Mouse (Mus musculus): ENCODE measurements at regions not wholly inside any gene's neighbourhood (a gene's known extent, or its start where the extent isn't known, plus 50 kb on each side); places are given as distances from the start of the nearest gene placed in this dataset.

DNA sequence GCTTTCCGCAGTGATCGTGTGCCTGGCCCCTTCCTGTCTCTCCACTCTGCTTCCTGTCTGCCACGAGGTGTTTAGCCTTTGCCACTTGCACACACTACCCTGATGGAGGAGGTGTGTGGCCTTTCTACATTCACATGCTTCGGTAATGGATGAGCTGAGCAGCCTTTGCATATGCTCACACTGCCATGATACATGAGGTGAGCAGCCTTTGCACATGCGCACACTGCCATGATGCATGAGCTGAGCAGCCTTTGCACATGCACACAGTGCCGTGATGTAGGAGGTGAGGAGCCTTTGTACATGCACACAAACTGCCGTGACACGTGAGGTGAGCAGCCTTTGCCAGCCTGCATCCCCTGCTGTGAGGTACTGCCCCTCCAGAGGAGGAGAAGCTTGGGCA lies 58.3 kb downstream of the Erv3 start:
- 75% methylated on average over 8 of the region's 8 CpGs for WGBS
- Histone ChIP-seq H3K9ac (ENCODE audit: low read length) (no peak overlapping the region), H3K9me3 (ENCODE audit: control insufficient read depth, low read length) (no peaks in the 10 kb centered on the region), H3K27me3 (replicated peaks; ENCODE audit: control insufficient read depth, insufficient read depth, low read length) (no peaks in the 10 kb centered on the region), H3K4me3 (ENCODE audit: low read depth, low read length) (no peak overlapping the region), H3K4me1 (replicated peaks; ENCODE audit: control insufficient read depth, insufficient read depth, low read length) (no peaks in the 10 kb centered on the region), H3K36me3 (ENCODE audit: control insufficient read depth, insufficient read depth, low read length) (no peaks in the 10 kb centered on the region), H3K4me2 (ENCODE audit: low read length) (no peak overlapping the region), H3K27ac (ENCODE audit: low read depth) (no peak overlapping the region)
- DNase-seq (ENCODE audit: low spot score): no peak
- ATAC-seq (replicated peaks; ENCODE audit: low FRiP score, low TSS enrichment, low read depth): no peak

DNA sequence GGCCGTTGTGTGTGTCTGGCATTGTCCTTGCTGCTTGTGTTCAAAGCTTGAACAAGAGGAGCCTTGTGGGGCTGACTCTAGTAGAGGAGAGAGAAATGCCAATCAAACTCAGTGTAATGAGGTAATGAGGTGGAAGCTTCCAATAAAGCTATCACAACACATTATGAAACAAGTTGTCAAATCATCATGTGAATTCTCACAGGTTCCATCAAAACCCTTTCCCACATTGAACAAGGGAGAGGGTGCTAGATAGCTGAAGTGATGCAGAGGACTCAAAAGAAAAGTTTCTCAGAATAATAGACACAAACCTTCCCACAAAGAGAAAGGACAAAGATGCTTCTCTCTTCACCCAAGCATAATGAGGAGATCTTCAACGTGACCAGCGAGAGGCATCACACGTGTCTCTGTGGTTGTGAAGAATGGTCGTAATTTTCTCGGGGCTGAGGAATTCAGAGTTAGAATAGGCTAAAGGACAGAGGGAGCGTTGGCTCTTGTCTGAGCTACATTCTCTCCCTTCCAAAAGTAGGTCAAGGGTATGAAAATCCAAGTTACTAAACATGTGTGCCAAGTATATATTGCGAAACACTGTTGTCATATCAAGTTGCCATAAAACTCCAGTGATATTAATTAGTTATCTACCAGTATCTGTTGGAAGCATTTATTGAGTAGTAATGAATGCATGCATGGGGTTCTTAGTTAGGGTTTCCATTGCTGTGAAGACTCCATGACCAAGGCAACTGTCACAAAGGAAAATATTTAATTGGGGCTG lies 59.2 kb downstream of the Erv3 start:
- ATAC-seq (replicated peaks; ENCODE audit: low FRiP score, low TSS enrichment, low read depth) (no peak), DNase-seq (ENCODE audit: low spot score) (no peak)
- Histone ChIP-seq H3K9me3 (ENCODE audit: control insufficient read depth, low read length) (no peaks in the 10 kb centered on the region), H3K9ac (ENCODE audit: low read length) (no peak overlapping the region), H3K4me2 (ENCODE audit: low read length) (no peak overlapping the region), H3K36me3 (ENCODE audit: control insufficient read depth, insufficient read depth, low read length) (no peaks in the 10 kb centered on the region), H3K27ac (ENCODE audit: low read depth) (no peak overlapping the region), H3K4me1 (replicated peaks; ENCODE audit: control insufficient read depth, insufficient read depth, low read length) (no peaks in the 10 kb centered on the region), H3K4me3 (ENCODE audit: low read depth, low read length) (no peak overlapping the region), H3K27me3 (replicated peaks; ENCODE audit: control insufficient read depth, insufficient read depth, low read length) (no peaks in the 10 kb centered on the region)
- 87% methylated on average over 8 of the region's 8 CpGs for WGBS

- Histone ChIP-seq H3K9me3 (ENCODE audit: control insufficient read depth, low read length) (no peaks in the 10 kb centered on the region), H3K4me1 (replicated peaks; ENCODE audit: control insufficient read depth, insufficient read depth, low read length) (no peaks in the 10 kb centered on the region), H3K9ac (ENCODE audit: low read length) (no peak overlapping the region), H3K27me3 (replicated peaks; ENCODE audit: control insufficient read depth, insufficient read depth, low read length) (no peaks in the 10 kb centered on the region), H3K27ac (ENCODE audit: low read depth) (no peak overlapping the region), H3K36me3 (ENCODE audit: control insufficient read depth, insufficient read depth, low read length) (no peaks in the 10 kb centered on the region), H3K4me2 (ENCODE audit: low read length) (no peak overlapping the region), H3K4me3 (ENCODE audit: low read depth, low read length) (no peak overlapping the region)
- DNase-seq (ENCODE audit: low spot score) (no peak), ATAC-seq (replicated peaks; ENCODE audit: low FRiP score, low TSS enrichment, low read depth) (no peak)
- WGBS: 77% methylated on average over 7 of the region's 7 CpGs
Measured at GRCm38 (mm10) chr2:131799486-131799885, 60.1 kb downstream of the Erv3 start.

- Histone ChIP-seq H3K4me1 (replicated peaks; ENCODE audit: control insufficient read depth, insufficient read depth, low read length) (no peaks in the 10 kb centered on the region), H3K4me3 (ENCODE audit: low read depth, low read length) (no peak overlapping the region)
Measured at GRCm38 (mm10) chr2:131797001-131797693, 62.4 kb downstream of the Erv3 start.

DNA sequence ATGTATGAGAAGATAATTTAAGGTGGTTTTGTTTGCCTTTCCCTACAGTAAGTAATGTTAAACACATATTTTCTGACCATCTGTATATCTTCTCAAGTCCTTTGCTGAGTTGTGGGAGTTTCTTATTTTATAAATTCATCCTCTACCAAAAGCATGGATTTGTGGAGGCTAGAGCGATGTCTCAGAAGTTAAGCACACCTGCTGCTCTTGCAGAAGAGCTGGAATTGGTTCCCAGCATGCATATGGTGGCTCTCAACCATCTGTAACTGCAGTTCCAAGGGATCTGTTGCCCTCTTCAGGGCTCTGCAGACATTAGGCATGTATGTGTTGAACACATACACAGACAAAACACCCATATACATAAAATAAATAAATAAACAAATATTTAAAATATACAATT lies 84.2 kb downstream of the Erv3 start:
- WGBS: 86% methylated on average over 1 of the region's 1 CpGs
- Histone ChIP-seq H3K36me3 (ENCODE audit: control insufficient read depth, insufficient read depth, low read length) (no peaks in the 10 kb centered on the region), H3K4me3 (ENCODE audit: low read depth, low read length) (no peak overlapping the region), H3K27ac (ENCODE audit: low read depth) (no peak overlapping the region), H3K9me3 (ENCODE audit: control insufficient read depth, low read length) (0 out of 2 replicates have a peak, but pooled peaks cover 3% of the 10 kb centered on the region), H3K4me1 (replicated peaks; ENCODE audit: control insufficient read depth, insufficient read depth, low read length) (no peaks in the 10 kb centered on the region), H3K27me3 (replicated peaks; ENCODE audit: control insufficient read depth, insufficient read depth, low read length) (no peaks in the 10 kb centered on the region), H3K4me2 (ENCODE audit: low read length) (no peak overlapping the region), H3K9ac (ENCODE audit: low read length) (no peak overlapping the region)
- ATAC-seq (replicated peaks; ENCODE audit: low FRiP score, low TSS enrichment, low read depth) (no peak), DNase-seq (ENCODE audit: low spot score) (no peak)

More at GRCm38 (mm10) chr2:131797001-131797693, 62.4 kb downstream of the Erv3 start:
- no peaks in the 10 kb centered on the region for H3K36me3 ChIP-seq (ENCODE audit: control insufficient read depth, insufficient read depth, low read length)
- H3K27ac ChIP-seq (ENCODE audit: low read depth): no peak overlapping the region
- 60% methylated on average over 9 of the region's 9 CpGs for WGBS
- H3K9me3 ChIP-seq (ENCODE audit: control insufficient read depth, low read length): no peaks in the 10 kb centered on the region
- no peak overlapping the region for H3K9ac ChIP-seq (ENCODE audit: low read length)
- H3K4me2 ChIP-seq (ENCODE audit: low read length): no peak overlapping the region
- no peak for ATAC-seq (replicated peaks; ENCODE audit: low FRiP score, low TSS enrichment, low read depth)
- DNase-seq (ENCODE audit: low spot score): no peak
- no peaks in the 10 kb centered on the region for H3K27me3 ChIP-seq (replicated peaks; ENCODE audit: control insufficient read depth, insufficient read depth, low read length)

DNA sequence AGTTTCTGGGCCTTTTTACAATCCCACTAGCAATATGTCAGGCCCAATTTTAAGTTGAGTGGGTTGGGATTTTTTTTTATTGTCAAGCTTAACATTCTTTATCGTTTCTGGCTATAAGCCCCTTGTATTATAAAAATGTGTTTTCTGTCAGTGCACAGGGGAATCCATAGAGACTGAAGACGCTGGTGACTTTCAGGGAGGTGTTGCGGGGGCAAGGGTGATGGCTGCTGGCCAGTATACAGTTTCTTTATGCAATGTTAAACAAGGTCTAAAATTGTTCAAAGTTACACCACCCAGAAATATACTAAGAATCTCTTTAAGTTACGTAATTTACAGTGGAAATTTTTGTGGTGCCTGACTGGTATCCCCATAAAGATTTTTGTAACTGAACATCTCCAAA lies 85.9 kb downstream of the Erv3 start:
- no peaks in the 10 kb centered on the region for H3K36me3 ChIP-seq (ENCODE audit: control insufficient read depth, insufficient read depth, low read length)
- H3K9me3 ChIP-seq (ENCODE audit: control insufficient read depth, low read length): no peaks in the 10 kb centered on the region
- DNase-seq (ENCODE audit: low spot score): no peak
- no peak for ATAC-seq (replicated peaks; ENCODE audit: low FRiP score, low TSS enrichment, low read depth)
- WGBS: 74% methylated on average over 4 of the region's 4 CpGs
- no peaks in the 10 kb centered on the region for H3K27me3 ChIP-seq (replicated peaks; ENCODE audit: control insufficient read depth, insufficient read depth, low read length)
- no peak overlapping the region for H3K4me3 ChIP-seq (ENCODE audit: low read depth, low read length)
- H3K4me1 ChIP-seq (replicated peaks; ENCODE audit: control insufficient read depth, insufficient read depth, low read length): no peaks in the 10 kb centered on the region
- H3K4me2 ChIP-seq (ENCODE audit: low read length): no peak overlapping the region
- H3K27ac ChIP-seq (ENCODE audit: low read depth): no peak overlapping the region
- no peak overlapping the region for H3K9ac ChIP-seq (ENCODE audit: low read length)

- WGBS: 81% methylated on average over 5 of the region's 5 CpGs
Measured at GRCm38 (mm10) chr2:131772163-131772562, 87.4 kb downstream of the Erv3 start.

GRCm38 (mm10) chr2:131770852-131771251 lies 88.7 kb downstream of the Erv3 start:
- ATAC-seq (replicated peaks; ENCODE audit: low FRiP score, low TSS enrichment, low read depth): no peak
- no peaks in the 10 kb centered on the region for H3K27me3 ChIP-seq (replicated peaks; ENCODE audit: control insufficient read depth, insufficient read depth, low read length)
- no peaks in the 10 kb centered on the region for H3K9me3 ChIP-seq (ENCODE audit: control insufficient read depth, low read length)
- H3K9ac ChIP-seq (ENCODE audit: low read length): no peak overlapping the region
- no peaks in the 10 kb centered on the region for H3K4me1 ChIP-seq (replicated peaks; ENCODE audit: control insufficient read depth, insufficient read depth, low read length)
- H3K27ac ChIP-seq (ENCODE audit: low read depth): no peak overlapping the region
- H3K4me3 ChIP-seq (ENCODE audit: low read depth, low read length): no peak overlapping the region
- no peak overlapping the region for H3K4me2 ChIP-seq (ENCODE audit: low read length)
- no peak for DNase-seq (ENCODE audit: low spot score)
- WGBS: 60% methylated on average over 5 of the region's 5 CpGs
- no peaks in the 10 kb centered on the region for H3K36me3 ChIP-seq (ENCODE audit: control insufficient read depth, insufficient read depth, low read length)

More at GRCm38 (mm10) chr2:131772163-131772562, 87.4 kb downstream of the Erv3 start:
- no peak for DNase-seq (ENCODE audit: low spot score)
- H3K36me3 ChIP-seq (ENCODE audit: control insufficient read depth, insufficient read depth, low read length): no peaks in the 10 kb centered on the region
- no peaks in the 10 kb centered on the region for H3K27me3 ChIP-seq (replicated peaks; ENCODE audit: control insufficient read depth, insufficient read depth, low read length)
- no peaks in the 10 kb centered on the region for H3K9me3 ChIP-seq (ENCODE audit: control insufficient read depth, low read length)
- H3K4me1 ChIP-seq (replicated peaks; ENCODE audit: control insufficient read depth, insufficient read depth, low read length): no peaks in the 10 kb centered on the region
- H3K27ac ChIP-seq (ENCODE audit: low read depth): no peak overlapping the region
- no peak overlapping the region for H3K4me3 ChIP-seq (ENCODE audit: low read depth, low read length)
- ATAC-seq (replicated peaks; ENCODE audit: low FRiP score, low TSS enrichment, low read depth): no peak
- no peak overlapping the region for H3K9ac ChIP-seq (ENCODE audit: low read length)
- H3K4me2 ChIP-seq (ENCODE audit: low read length): no peak overlapping the region
